Mouse (Mus musculus) hindbrain, postnatal 0 days (tissue): ENCODE results near the gene Itgb1bp2. TPM values are rescaled to one million over a fixed set of nuclear protein-coding genes. Genes with fewer than 3 reads are reported as not detected.

Experiments
- ATAC-seq: fragments of 200-750 bp; cut with Nextera tagmentation; 2 replicates; pipeline ENCODE4 v1.8.0; 2017; ENCODE audit warnings: mild to moderate bottlenecking, moderate TSS enrichment, moderate library complexity
- DNase-seq: peaks from one replicate; pipeline ENCODE4 v3.0.0-alpha.2; 2015; ENCODE audit warnings: low spot score
- H3K27ac ChIP-seq: fragments of 300-500 bp; sonication (generic); 2 replicates; pipeline ENCODE4 v1.5.1; 2014; ENCODE audit warnings: mild to moderate bottlenecking
- H3K27me3 ChIP-seq: fragments of 300-500 bp; sonication (generic); 2 replicates; pipeline ENCODE4 v1.6.1; 2014; ENCODE audit warnings: low read length, mixed read lengths; ENCODE audit not compliant: insufficient read depth
- H3K36me3 ChIP-seq: fragments of 300-500 bp; sonication (generic); 2 replicates; pipeline ENCODE4 v1.6.1; 2014; ENCODE audit warnings: low read length, mixed read lengths; ENCODE audit not compliant: insufficient read depth
- H3K4me1 ChIP-seq: fragments of 300-500 bp; sonication (generic); 2 replicates; pipeline ENCODE4 v1.6.1; 2014; ENCODE audit warnings: antibody characterized with exemption, low read length, mixed read lengths; ENCODE audit not compliant: insufficient read depth
- H3K4me2 ChIP-seq: fragments of 300-500 bp; sonication (generic); 2 replicates; pipeline ENCODE4 v1.6.1; 2014; ENCODE audit warnings: low read depth, mild to moderate bottlenecking, low read length, moderate library complexity, mixed read lengths
- H3K4me3 ChIP-seq: fragments of 300-500 bp; sonication (generic); 2 replicates; pipeline ENCODE4 v1.5.1; 2014; ENCODE audit warnings: low read length
- H3K9ac ChIP-seq: fragments of 300-500 bp; sonication (generic); replicated peaks from 2 replicates; pipeline ENCODE4 v1.6.1; 2014; ENCODE audit warnings: mild to moderate bottlenecking, low read length, moderate library complexity, mixed read lengths
- H3K9me3 ChIP-seq: fragments of 300-500 bp; sonication (generic); 2 replicates; pipeline ENCODE4 v1.6.1; 2016; ENCODE audit warnings: low read length, mixed read lengths
- CTCF ChIP-seq: IDR thresholded peaks from 2 replicates; pipeline ENCODE4 v1.5.1; 2016; ENCODE audit warnings: antibody characterized with exemption, control low read depth, low read depth
- WGBS: fragments of 180-500 bp; shearing (Covaris S2); extraction: QIAGEN DNeasy Blood & Tissue Kit; methylation state at CpG from one replicate; pipeline ENCODE4 v1.1.7; 2014; 5-methylcytosine and 5-hydroxymethylcytosine counted together
- polyA plus RNA-seq: library from polyadenylated mRNA; unstranded; fragments of >200 nt; fragmentation: Nextera tagmentation; extraction: Ambion mirVana; gene quantifications from 2 replicates; pipeline ENCODE4 v1.2.1, GENCODE M21; 2015
- total RNA-seq: library from RNA; depleted of rRNA; stranded (reverse); fragments of >200 nt; gene quantifications from 2 replicates; pipeline ENCODE4 v1.2.3, GENCODE M21; 2014

Gene Itgb1bp2
- total and polyA plus RNA-seq, 2 experiments from 2014 or later, result 0.58 to 4.9 TPM

DNA sequence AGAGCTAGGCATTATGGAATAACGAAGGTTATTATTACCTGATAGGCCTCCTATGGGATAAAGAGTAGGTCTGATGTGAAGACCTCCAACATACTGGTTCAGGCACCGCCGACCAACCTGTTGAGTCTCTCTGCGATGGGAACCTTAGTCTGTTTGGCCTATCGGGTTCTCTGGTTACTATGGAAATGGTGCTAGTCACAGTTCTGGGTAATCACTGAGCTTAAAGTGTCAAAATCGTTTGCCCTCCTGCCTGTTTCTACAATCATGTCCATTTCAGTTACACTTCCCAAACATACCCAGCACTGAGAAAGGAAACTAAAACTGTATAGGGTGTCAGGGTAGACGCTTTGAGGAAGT is 20.1 kb upstream of the Itgb1bp2 start:
- H3K9ac ChIP-seq, result no peak overlapping the region
- DNase-seq (peak; percentile 16), ATAC-seq (0 out of 2 replicates have a peak, but pooled peaks have one; percentile 0)
- no peaks in the 10 kb centered on the region for H3K9me3 ChIP-seq
- no peaks in the 10 kb centered on the region for H3K36me3 ChIP-seq
- H3K4me3 ChIP-seq, result peak overlapping the region; percentile 51
- 36% methylated on average over 7 of the region's 7 CpGs for WGBS
- no peak for TF ChIP-seq CTCF
- no peaks in the 10 kb centered on the region for H3K4me1 ChIP-seq
- H3K27me3 ChIP-seq, result no peaks in the 10 kb centered on the region
- H3K4me2 ChIP-seq, result peak overlapping the region; percentile 42
- peak overlapping the region; percentile 74 for H3K27ac ChIP-seq

DNA sequence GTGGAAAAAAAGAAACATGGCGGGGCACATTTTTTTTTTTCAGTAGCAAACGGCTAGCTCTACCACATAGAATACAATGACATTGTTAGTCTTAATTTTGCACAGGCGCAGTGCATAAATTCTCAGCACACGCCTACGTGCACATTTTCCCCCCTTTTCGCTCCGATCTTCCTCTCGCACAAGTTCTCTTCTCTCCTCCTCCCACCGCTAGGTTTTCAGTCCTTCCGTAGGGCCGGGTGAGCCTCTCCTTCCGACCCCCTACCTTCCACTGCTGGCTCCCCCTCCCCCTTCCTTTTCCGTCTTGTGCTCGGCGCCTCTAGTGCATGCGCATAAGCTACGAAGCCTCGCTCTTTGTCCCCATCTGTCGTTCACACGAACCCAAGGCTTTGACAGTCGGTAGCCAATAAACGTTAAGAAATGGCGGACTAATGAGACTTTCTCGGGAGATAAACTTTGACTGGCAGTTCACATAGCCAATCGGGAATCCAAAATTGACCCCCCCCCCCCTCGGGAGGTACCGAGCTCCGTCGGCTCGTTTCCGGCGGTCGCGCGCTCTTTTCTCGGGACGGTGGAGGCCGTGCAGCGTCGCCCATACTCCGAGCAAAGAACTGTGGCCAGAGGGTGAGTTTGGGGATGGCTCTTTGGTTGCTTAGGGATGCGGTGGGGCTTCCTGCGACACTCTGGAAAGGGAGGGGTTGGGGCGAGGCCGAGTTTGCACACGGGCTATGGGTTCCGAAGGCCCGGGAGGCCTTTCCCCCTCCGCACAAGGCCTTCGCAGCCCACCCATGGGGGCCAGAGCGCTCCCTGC is 19.5 kb upstream of the Itgb1bp2 start, which contains the start of gene Nono:
Nono (plus strand) TSS at position 177 of the 808 bp plus-strand sequence.
- H3K36me3 ChIP-seq, result no peaks in the 10 kb centered on the region
- no peaks in the 10 kb centered on the region for H3K27me3 ChIP-seq
- peak; percentile 61 for TF ChIP-seq CTCF
- H3K4me2 ChIP-seq, result peak within 1 kb of the TSS; percentile 58
- DNase-seq, result peak; percentile 96
- H3K4me3 ChIP-seq, result peak within 1 kb of the TSS; percentile 51
- 29% methylated on average over 51 of the region's 51 CpGs for WGBS
- H3K9me3 ChIP-seq, result no peaks in the 10 kb centered on the region
- peak; percentile 98 for ATAC-seq
- H3K27ac ChIP-seq, result peak within 1 kb of the TSS; percentile 88
- H3K4me1 ChIP-seq, result no peaks in the 10 kb centered on the region
- peak within 1 kb of the TSS; percentile 56 for H3K9ac ChIP-seq

DNA sequence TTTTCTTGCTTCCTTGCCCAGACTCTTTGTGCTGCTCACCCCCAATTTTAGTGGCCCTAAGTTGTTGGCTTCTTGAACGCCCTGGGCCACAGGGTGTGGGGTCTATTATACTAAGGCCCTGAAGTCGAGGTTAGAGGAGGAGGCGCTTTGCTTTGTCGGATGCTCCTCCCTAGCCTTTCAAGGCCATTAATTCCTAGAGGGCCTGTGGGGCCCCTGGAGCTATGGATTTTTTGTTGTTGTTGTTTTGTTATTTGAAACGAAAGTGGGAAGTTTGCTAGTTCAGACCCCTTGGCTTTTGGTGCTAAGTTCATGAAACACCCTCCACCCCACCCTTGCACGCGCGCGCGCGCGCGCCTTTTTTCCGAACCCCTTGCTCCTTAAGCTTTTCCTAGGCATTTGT is 18.9 kb upstream of the Itgb1bp2 start:
- peak overlapping the region; percentile 58 for H3K4me2 ChIP-seq
- peak overlapping the region; percentile 51 for H3K4me3 ChIP-seq
- TF ChIP-seq CTCF, result no peak
- H3K27ac ChIP-seq, result peak overlapping the region; percentile 88
- H3K27me3 ChIP-seq, result no peaks in the 10 kb centered on the region
- H3K4me1 ChIP-seq, result no peaks in the 10 kb centered on the region
- peak; percentile 27 for DNase-seq
- peak; percentile 33 for ATAC-seq
- peak overlapping the region; percentile 56 for H3K9ac ChIP-seq
- H3K36me3 ChIP-seq, result no peaks in the 10 kb centered on the region
- 34% methylated on average over 14 of the region's 14 CpGs for whole genome bisulfite sequencing
- H3K9me3 ChIP-seq, result no peaks in the 10 kb centered on the region

DNA sequence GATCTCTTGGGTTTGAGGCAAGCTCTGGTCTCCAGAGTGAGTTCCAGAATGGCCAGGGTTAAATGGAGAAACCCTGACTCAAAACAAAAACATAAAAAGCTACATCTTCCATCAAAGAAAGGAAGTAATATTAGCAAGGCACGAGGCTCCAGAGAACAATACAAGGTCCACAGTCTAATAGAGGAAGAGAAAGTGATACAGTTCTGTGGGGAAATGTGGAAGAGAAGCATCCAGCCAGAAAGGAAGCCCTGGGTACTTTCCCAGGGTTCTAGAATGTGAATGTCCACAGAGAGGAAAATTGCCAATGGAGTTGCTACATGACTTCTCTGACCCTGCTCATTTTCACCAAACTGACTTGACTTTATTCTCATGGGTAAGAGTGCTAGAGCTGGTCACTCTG is 2.3 kb downstream of the Itgb1bp2 start:
- Histone ChIP-seq H3K36me3 (no peaks in the 10 kb centered on the region; the same call in 1 of the 2 replicates), H3K4me3 (no peak overlapping the region), H3K9me3 (no peaks in the 10 kb centered on the region), H3K4me1 (no peaks in the 10 kb centered on the region), H3K4me2 (no peak overlapping the region), H3K9ac (no peak overlapping the region), H3K27ac (no peak overlapping the region), H3K27me3 (no peaks in the 10 kb centered on the region)
- ATAC-seq (no peak), DNase-seq (no peak)
- 48% methylated on average over 1 of the region's 1 CpGs for WGBS
- no peak for TF ChIP-seq CTCF

DNA sequence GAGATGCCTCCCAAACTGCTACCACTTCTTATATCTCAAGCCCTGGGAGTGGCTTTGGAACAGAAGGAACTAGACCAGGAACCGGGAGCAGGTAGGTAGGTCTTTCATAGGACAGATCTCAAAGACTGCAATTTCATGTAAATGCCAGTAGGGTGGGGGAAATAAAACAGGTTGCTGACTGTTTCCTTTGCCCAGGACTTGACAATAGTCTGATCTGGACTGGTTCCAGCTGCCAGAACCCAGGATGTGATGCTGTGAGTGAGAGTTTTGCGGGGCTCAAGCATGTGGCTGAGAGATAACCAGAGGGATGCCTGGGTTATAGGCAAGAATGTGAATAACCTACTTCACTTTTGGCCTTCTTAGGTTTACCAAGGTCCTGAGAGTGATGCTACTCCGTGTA is 2.7 kb downstream of the Itgb1bp2 start:
- H3K4me3 ChIP-seq, result no peak overlapping the region
- DNase-seq (no peak), ATAC-seq (no peak)
- H3K4me1 ChIP-seq, result no peaks in the 10 kb centered on the region
- H3K27ac ChIP-seq, result no peak overlapping the region
- TF ChIP-seq CTCF, result no peak
- H3K9me3 ChIP-seq, result no peaks in the 10 kb centered on the region
- no peak overlapping the region for H3K9ac ChIP-seq
- no peaks in the 10 kb centered on the region for H3K27me3 ChIP-seq
- H3K4me2 ChIP-seq, result no peak overlapping the region
- 79% methylated on average over 3 of the region's 3 CpGs for WGBS
- H3K36me3 ChIP-seq, result no peaks in the 10 kb centered on the region; the same call in 1 of the 2 replicates

DNA sequence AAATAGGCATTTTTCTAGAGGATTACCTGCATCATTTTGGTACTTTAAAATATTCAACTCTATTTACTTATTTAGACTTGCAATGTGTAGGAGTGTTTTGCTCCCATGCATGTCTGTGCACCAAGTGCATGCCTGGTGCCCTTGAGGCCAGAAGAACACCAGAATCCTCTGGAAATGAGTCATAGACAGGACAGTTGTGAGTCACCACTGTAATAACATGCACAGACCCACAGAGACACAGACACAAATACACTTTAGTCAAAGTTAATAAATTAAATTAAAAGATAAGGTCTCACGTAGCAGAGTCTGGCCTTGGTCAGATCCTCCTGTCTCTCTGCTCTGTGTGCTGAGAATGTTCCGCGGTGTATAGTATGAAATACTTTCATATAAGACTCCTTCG is 23.3 kb downstream of the Itgb1bp2 start:
- H3K4me3 ChIP-seq, result no peak overlapping the region
- no peaks in the 10 kb centered on the region for H3K9me3 ChIP-seq
- H3K27me3 ChIP-seq, result no peaks in the 10 kb centered on the region
- no peaks in the 10 kb centered on the region for H3K36me3 ChIP-seq
- WGBS, result 96% methylated on average over 4 of the region's 4 CpGs
- no peak for ATAC-seq
- H3K4me2 ChIP-seq, result no peak overlapping the region
- TF ChIP-seq CTCF, result no peak
- H3K27ac ChIP-seq, result no peak overlapping the region
- DNase-seq, result no peak
- no peak overlapping the region for H3K9ac ChIP-seq
- no peaks in the 10 kb centered on the region for H3K4me1 ChIP-seq
